Mouse (Mus musculus) lung, postnatal 25 days (tissue): Measurements from ENCODE around the gene Slc16a5.
"Not testable (repeated sequence)": the region's sequence is repeated elsewhere in the genome, so short reads cannot be mapped to it uniquely, and the experiment has no call there.

Experiments used
- DNase-seq: peaks from one replicate; pipeline ENCODE4 v3.0.0; 2022; ENCODE audit warnings: low spot score

Gene Slc16a5

GRCm38 (mm10) chr11:115447321-115447885 is 14.9 kb upstream of the Slc16a5 start:
- no peak for DNase-seq

GRCm38 (mm10) chr11:115448075-115448474 is 14.2 kb upstream of the Slc16a5 start:
- DNase-seq = no peak

- no peak for DNase-seq
Observed at GRCm38 (mm10) chr11:115448998-115449397, 13.3 kb upstream of the Slc16a5 start.

- no peak for DNase-seq
Observed at GRCm38 (mm10) chr11:115450176-115450575, 12.1 kb upstream of the Slc16a5 start.

- no peak for DNase-seq
Observed at GRCm38 (mm10) chr11:115451781-115452241, 10.5 kb upstream of the Slc16a5 start.

GRCm38 (mm10) chr11:115452281-115452860 is 9.9 kb upstream of the Slc16a5 start:
- DNase-seq = no peak

- no peak for DNase-seq
Observed at GRCm38 (mm10) chr11:115453306-115453705, 9.0 kb upstream of the Slc16a5 start.

GRCm38 (mm10) chr11:115454822-115455221 is 7.5 kb upstream of the Slc16a5 start:
- not testable (repeated sequence) for DNase-seq

GRCm38 (mm10) chr11:115455619-115456018 is 6.7 kb upstream of the Slc16a5 start:
- DNase-seq = no peak

- no peak for DNase-seq
Observed at GRCm38 (mm10) chr11:115456182-115456581, 6.1 kb upstream of the Slc16a5 start.

GRCm38 (mm10) chr11:115457405-115457804 is 4.9 kb upstream of the Slc16a5 start:
- DNase-seq = no peak

GRCm38 (mm10) chr11:115460976-115461375 is 1.3 kb upstream of the Slc16a5 start:
- no peak for DNase-seq

- DNase-seq = no peak
Observed at GRCm38 (mm10) chr11:115461846-115462242, 430 bp upstream of the Slc16a5 start.

GRCm38 (mm10) chr11:115463397-115463796 is 1.1 kb downstream of the Slc16a5 start:
- DNase-seq = no peak

- DNase-seq = no peak
Observed at GRCm38 (mm10) chr11:115464851-115465250, 2.6 kb downstream of the Slc16a5 start.

GRCm38 (mm10) chr11:115467217-115467618 is 4.9 kb downstream of the Slc16a5 start:
- DNase-seq = no peak

GRCm38 (mm10) chr11:115472183-115472582 is 9.9 kb downstream of the Slc16a5 start:
- DNase-seq = no peak

- peak; percentile 94 for DNase-seq
Observed at GRCm38 (mm10) chr11:115473626-115474275, 11.5 kb downstream of the Slc16a5 start.

- DNase-seq = peak; percentile 96
Observed at GRCm38 (mm10) chr11:115475025-115475757, 12.9 kb downstream of the Slc16a5 start, which contains the start of gene Armc7. TSS of gene Armc7 (plus strand) at chr11:115475667.

GRCm38 (mm10) chr11:115475758-115476237 is 13.5 kb downstream of the Slc16a5 start:
- DNase-seq = no peak

- DNase-seq = not testable (repeated sequence)
Observed at GRCm38 (mm10) chr11:115476630-115477029, 14.4 kb downstream of the Slc16a5 start.

GRCm38 (mm10) chr11:115477388-115477787 is 15.1 kb downstream of the Slc16a5 start:
- not testable (repeated sequence) for DNase-seq
